Mouse (Mus musculus): Measurements from ENCODE around the gene Rassf3. TPM values are rescaled to one million over a fixed set of nuclear protein-coding genes. Genes with fewer than 3 reads are reported as not detected.
A peak's percentile ranks its signal among the peaks of the same experiment; 100 is the strongest.

The Rassf3 gene
- total RNA-seq, 1 experiment from 2014 or later, result 93.0 TPM

DNA sequence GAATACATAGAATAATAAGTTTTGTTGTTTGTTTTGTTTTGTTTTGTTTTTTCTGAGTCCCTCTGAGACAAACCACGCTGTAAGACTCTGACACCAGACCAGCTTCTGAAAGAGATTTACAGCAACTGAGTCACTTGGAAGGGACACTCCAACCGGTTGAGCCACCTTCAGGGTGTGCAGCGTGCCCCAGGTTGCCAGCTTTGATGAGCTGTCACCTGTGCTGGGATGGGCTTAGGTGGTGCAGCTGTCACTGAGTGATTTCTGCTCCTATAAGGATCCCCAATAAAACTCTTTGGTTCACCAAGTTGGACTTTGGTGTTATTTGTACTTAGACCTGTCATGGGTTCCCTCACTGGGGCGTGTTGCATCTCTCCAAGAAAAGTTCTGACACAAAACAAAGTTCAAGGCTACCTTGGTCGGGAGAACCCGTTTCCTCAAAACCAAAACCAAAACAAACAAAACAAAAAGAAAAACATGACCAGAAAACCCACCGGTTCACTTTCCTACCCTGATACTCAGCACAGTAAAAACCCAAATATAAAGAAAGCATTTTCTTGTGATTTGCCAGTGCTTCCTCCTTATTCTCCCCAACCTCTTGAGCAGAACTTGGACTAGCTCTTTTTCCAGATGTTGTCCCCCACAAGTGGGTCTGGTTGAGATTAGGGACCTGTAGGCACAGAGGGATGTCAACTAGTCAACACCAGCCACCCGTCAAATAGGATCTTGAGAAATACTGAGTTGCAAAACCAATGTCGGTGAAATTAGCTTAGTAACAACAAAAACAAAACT lies 17.4 kb upstream of the Rassf3 start:
- ATAC-seq (replicated peaks; ENCODE audit: insufficient number of reproducible peaks, low FRiP score, low TSS enrichment, poor library complexity, severe bottlenecking), result peak; percentile 37

- ATAC-seq (replicated peaks; ENCODE audit: insufficient number of reproducible peaks, low FRiP score, low TSS enrichment, poor library complexity, severe bottlenecking), result no peak
These were observed 16.6 kb upstream of the Rassf3 start for GRCm38 (mm10) chr10:121492608-121493315.

DNA sequence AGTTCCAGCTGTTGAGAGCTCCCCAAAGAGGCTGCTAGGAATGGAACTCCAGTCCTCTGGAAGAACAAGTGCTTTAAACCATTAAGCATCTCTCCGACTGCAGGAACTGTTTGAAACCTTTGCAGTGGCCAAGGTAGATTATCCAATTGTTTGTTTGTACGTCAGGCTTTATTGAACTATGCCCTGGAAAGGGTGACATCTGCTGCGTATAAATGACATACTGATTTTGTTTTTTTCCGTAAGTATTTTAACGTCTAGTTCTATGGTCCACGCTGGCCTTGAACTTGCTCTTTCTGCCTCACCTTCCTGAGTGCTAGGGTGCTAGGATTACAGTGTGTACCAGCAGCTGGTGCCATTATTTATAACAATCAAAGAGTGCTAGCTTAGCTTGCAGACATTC lies 13.8 kb upstream of the Rassf3 start:
- no peak for ATAC-seq (replicated peaks; ENCODE audit: insufficient number of reproducible peaks, low FRiP score, low TSS enrichment, poor library complexity, severe bottlenecking)

DNA sequence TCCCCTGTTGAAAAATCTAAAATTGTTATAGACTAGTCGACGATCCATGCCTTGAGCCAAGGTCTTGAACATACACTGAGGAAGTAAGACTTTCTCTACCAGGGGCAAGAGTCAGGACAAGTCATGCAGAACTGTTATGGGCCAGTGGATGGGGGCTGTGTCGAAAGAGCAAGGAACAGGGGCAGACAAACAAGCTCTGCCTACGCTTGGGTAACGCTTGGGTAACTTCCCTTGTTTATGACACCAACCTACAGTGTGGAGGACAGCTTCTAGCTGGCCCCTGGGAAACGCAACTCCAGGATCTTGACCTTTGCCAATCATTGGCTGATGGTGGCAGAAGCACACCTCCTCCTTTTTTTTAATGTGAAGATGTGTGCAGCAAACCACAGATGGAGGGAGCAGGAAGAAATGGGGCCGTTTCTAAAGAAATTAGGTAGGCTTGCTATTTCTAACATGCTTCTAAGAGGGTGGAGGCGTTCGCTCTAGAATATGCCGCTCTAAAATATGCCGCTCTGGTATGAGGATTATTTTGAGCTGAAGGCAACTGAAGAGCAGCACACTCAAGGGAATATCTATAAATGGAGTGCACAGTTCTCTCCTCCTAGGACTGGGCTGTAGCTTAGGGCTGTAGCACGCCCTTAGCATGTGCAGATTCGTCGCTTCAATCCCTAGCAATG lies 12.6 kb upstream of the Rassf3 start:
- peak; percentile 96 for ATAC-seq (replicated peaks; ENCODE audit: insufficient number of reproducible peaks, low FRiP score, low TSS enrichment, poor library complexity, severe bottlenecking)

GRCm38 (mm10) chr10:121487716-121488115 lies 11.6 kb upstream of the Rassf3 start:
- ATAC-seq (replicated peaks; ENCODE audit: insufficient number of reproducible peaks, low FRiP score, low TSS enrichment, poor library complexity, severe bottlenecking), result no peak

DNA sequence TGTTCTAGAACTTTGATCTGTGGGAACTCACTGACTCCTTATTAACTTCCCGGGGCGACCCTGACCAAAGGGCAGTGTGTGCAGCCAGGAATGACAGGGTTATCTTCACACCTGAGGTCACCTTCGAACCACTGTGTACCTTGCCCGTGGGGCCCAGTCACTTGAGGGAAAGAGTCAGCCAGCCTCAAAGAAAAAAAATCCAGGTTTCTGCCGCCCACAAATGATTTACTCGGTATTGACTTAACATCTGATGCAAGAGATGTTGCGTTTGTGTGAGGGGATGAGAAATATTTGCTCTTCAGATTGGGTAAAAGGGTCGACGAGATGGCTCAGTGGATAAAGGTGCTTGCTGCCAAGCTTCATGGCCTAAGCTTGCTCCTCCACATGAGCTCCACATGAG lies 10.2 kb upstream of the Rassf3 start:
- ATAC-seq (replicated peaks; ENCODE audit: insufficient number of reproducible peaks, low FRiP score, low TSS enrichment, poor library complexity, severe bottlenecking), result no peak

GRCm38 (mm10) chr10:121483364-121483763 lies 7.2 kb upstream of the Rassf3 start:
- ATAC-seq (replicated peaks; ENCODE audit: insufficient number of reproducible peaks, low FRiP score, low TSS enrichment, poor library complexity, severe bottlenecking), result no peak

- ATAC-seq (replicated peaks; ENCODE audit: insufficient number of reproducible peaks, low FRiP score, low TSS enrichment, poor library complexity, severe bottlenecking), result no peak
These were observed 5.0 kb upstream of the Rassf3 start for GRCm38 (mm10) chr10:121481141-121481540.

- no peak for ATAC-seq (replicated peaks; ENCODE audit: insufficient number of reproducible peaks, low FRiP score, low TSS enrichment, poor library complexity, severe bottlenecking)
These were observed 3.8 kb upstream of the Rassf3 start for GRCm38 (mm10) chr10:121479987-121480386.

GRCm38 (mm10) chr10:121477433-121477832 lies 1.3 kb upstream of the Rassf3 start:
- no peak for ATAC-seq (replicated peaks; ENCODE audit: insufficient number of reproducible peaks, low FRiP score, low TSS enrichment, poor library complexity, severe bottlenecking)

- no peak for ATAC-seq (replicated peaks; ENCODE audit: insufficient number of reproducible peaks, low FRiP score, low TSS enrichment, poor library complexity, severe bottlenecking)
These were observed 806 bp upstream of the Rassf3 start for GRCm38 (mm10) chr10:121476968-121477337.

DNA sequence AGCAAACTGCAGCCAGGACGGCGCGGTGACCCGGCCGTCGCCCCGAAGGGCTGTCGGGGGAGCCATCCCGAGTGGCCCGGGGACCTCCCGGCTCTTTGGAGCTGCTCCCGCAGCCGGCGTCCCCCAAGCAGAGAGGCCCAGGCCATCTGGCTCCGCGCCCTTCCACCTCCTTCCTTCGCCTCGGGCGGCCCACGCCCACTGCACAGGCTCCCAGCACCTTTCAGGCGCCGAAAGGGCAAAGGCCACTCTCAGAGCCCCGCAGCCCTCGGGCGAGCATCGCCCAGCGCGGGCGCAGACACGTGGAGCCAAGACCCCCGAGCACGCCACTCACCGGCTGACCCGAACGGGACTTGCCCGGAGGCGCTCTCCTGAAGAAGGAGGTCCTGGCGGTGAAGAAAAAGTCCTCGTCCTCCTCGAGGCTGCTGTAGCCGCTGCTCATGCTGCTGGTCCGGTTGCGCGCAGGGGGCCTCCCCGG lies 438 bp downstream of the Rassf3 start:
- ATAC-seq (replicated peaks; ENCODE audit: insufficient number of reproducible peaks, low FRiP score, low TSS enrichment, poor library complexity, severe bottlenecking), result no peak

- ATAC-seq (replicated peaks; ENCODE audit: insufficient number of reproducible peaks, low FRiP score, low TSS enrichment, poor library complexity, severe bottlenecking), result no peak
These were observed 961 bp downstream of the Rassf3 start for GRCm38 (mm10) chr10:121475101-121475671.

DNA sequence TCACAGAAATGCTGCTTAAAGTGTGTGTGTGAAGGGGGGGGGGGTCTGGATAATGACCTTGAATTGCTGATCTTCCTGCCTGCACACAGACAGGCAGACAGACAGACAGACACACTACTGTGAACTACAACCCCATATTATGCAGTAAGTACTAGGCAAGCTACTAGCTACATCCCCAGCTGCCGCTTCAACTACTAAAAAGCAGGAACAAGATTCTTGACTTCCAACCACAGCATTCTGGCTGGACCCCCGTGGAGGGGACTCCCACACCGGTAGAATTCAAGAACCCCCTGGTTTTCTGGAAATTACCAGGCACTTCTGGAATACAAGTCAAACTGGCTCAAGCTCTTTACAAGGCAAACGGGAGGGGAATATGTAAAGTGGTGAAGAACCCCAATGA lies 1.9 kb downstream of the Rassf3 start:
- no peak for ATAC-seq (replicated peaks; ENCODE audit: insufficient number of reproducible peaks, low FRiP score, low TSS enrichment, poor library complexity, severe bottlenecking)

DNA sequence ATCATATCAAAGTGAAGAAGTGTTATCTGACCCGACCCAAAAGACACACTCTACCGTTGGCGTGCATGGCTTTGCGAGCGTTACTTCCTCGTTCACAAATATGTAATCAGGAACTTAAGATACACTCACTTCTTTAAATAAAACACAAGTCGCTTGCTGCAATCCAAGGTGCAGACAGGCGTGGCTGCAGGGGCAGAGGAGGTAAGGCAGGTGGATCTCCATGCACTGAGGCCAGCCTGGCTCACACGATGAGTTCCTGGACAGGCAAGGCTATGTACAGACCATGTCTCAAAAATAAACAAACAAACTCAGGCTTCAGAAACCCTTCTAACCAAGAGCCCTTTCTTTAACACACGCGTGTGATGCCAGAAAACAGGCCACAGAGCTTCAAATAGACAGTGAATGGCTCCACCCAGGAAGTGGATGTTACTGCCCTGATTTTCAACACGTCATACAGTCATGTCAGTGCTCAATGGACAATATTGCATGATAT lies 2.4 kb downstream of the Rassf3 start:
- ATAC-seq (replicated peaks; ENCODE audit: insufficient number of reproducible peaks, low FRiP score, low TSS enrichment, poor library complexity, severe bottlenecking), result peak; percentile 59

GRCm38 (mm10) chr10:121472593-121473217 lies 3.4 kb downstream of the Rassf3 start:
- ATAC-seq (replicated peaks; ENCODE audit: insufficient number of reproducible peaks, low FRiP score, low TSS enrichment, poor library complexity, severe bottlenecking), result no peak

DNA sequence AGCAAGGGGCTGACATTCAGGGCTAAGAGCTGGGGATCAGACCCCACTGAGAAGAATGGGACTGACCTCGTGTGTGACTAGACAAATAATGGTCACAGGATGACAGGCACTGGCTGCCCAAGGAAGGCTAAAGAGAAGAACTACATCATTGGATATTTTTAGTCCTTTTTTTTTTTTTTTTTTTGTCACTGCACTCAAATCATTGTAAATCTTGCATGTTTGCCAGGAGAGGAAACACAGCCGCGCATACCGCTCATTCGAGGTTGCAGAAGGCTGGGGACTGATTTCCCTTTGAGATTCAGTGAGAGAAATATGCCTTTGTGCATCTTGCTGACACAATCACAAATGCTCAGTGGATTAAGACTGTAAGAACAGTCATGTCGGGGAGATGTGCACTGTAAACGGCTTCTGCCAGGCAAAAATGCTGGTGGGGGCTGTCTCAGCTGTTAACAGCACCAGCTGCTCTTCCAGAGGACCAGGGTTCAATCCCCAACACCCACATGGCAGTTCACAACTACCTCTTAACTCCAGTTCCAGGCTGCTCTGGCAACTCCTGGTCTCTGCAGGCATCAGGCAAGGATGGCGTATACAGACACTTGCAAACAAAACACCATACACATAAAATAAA lies 4.5 kb downstream of the Rassf3 start:
- ATAC-seq (replicated peaks; ENCODE audit: insufficient number of reproducible peaks, low FRiP score, low TSS enrichment, poor library complexity, severe bottlenecking), result no peak

DNA sequence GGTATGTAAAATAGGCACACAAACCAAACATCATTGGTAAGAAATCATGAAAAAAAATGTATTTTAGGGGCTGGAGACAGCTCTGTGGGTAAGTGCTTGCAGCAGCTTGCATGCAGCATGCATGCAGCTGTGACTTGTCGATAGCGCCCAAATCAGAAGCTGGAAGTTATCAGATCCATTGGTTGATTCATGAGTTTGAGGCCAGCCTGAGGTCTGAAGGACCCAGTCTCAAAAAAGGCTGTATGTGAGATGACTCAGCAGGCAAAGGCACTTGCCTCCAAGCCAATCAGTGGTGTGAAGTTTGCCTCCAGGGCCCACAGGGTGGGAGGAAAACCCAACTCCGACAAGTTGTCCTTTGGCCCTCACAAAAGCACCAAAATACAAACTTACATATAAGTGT lies 6.5 kb downstream of the Rassf3 start:
- no peak for ATAC-seq (replicated peaks; ENCODE audit: insufficient number of reproducible peaks, low FRiP score, low TSS enrichment, poor library complexity, severe bottlenecking)

All from monocyte, adult 5-6 weeks (primary cell).